Comparison of ENCODE assay signal across 8 mouse cellular contexts in the genomic region with DNA sequence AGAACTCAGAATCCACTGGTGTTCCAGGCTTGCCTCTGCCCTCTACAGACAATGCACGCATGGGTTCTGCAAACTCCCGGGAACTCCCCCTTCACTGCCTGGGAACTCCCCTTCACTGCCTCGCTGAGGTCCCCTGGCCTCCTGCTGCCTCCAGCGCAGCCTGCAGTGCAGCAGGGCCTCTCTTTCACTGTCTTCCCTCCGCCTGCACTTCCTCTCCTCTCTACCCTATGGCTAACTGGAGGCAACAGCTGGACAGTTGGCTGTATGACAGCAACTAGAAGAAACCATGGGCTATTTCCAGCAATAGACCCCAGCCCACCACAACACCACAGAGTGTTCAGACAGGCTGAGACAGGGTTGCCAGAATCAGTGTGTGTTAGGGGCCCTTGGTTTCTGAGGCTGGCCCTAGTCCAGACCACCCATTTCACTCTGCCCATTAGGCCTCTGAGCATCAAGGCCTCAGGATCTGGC. TPM values are rescaled to one million over a fixed set of nuclear protein-coding genes. Genes with fewer than 3 reads are reported as not detected.
A peak's percentile ranks its signal among the peaks of the same experiment; 100 is the strongest.
DNase-seq lines count a peak whose midpoint lies in the region.

No protein-coding gene starts in this region.

- H3K36me3 ChIP-seq in megakaryocyte, embryonic 14.5 days (replicated peaks; ENCODE audit: low read length): peaks cover 96% of the 10 kb centered on the region

- H3K4me1 ChIP-seq in megakaryocyte, embryonic 14.5 days: peaks cover 100% of the 10 kb centered on the region

- peak overlapping the region; percentile 83 for H3K4me3 ChIP-seq in megakaryocyte, embryonic 14.5 days (replicated peaks)

- no peaks in the 10 kb centered on the region for H3K9me3 ChIP-seq in megakaryocyte, embryonic 14.5 days

- H3K27me3 ChIP-seq in megakaryocyte, embryonic 14.5 days (replicated peaks): no peaks in the 10 kb centered on the region

- DNase-seq in layer of hippocampus, postnatal 36 days: peak; percentile 21 to 25
- no peak for DNase-seq in layer of hippocampus, postnatal 25 days (ENCODE audit: extremely low spot score in 1 of 2, low spot score in 1 of 2)
- DNase-seq in ZHBTc4 (ENCODE audit: low read depth, low spot score): peak; percentile 35
- DNase-seq in heart, adult 8-10 months (ENCODE audit: low spot score): peak; percentile 47
- peak; percentile 86 for DNase-seq in kidney, postnatal 10 days
- DNase-seq in testis, postnatal 14 days (ENCODE audit: low spot score): peak; percentile 35
- DNase-seq in frontal cortex, postnatal 36 days (ENCODE audit: low spot score in 2 of 2): no peak

RNA-seq across cellular contexts. Expression of a gene that starts 9.5 kb away (rescaled TPM):
- 10 to 100 TPM in 1 of 2 experiments, 1 to 10 TPM in 1; 6.9 to 10.8 TPM for total RNA-seq in layer of hippocampus, postnatal 36 days (2021)
- total RNA-seq in layer of hippocampus, postnatal 25 days (2021): 1 to 10 TPM; 6.7 to 8.3 TPM
- total RNA-seq in heart, adult 8-10 months (2022): 10 to 100 TPM; 53.9 to 60.3 (median 57.4) TPM
- polyA plus RNA-seq in megakaryocyte, embryonic 14.5 days (2012; ENCODE audit: insufficient read depth, low replicate concordance): 43.8 and 101 TPM in 2 replicates

Comparison
In these comparisons a context has a peak if more than half of its experiments do, and no peak if none do; other contexts are left out.
1. DNase-seq: peak in layer of hippocampus, postnatal 36 days (2 of 2), ZHBTc4 (single experiment), heart, adult 8-10 months (single experiment), kidney, postnatal 10 days (single experiment) and testis, postnatal 14 days (single experiment); none in layer of hippocampus, postnatal 25 days (0 of 2) and frontal cortex, postnatal 36 days (0 of 2).
2. RNA of a gene that starts 9.5 kb away (total RNA-seq): 53.9 to 60.3 TPM in heart, adult 8-10 months; 6.9 to 10.8 TPM in layer of hippocampus, postnatal 36 days and 6.7 to 8.3 TPM in layer of hippocampus, postnatal 25 days; every median in the first group is over 4 times any median in the second.